Mouse (Mus musculus): ENCODE measurements around the gene Scn8a. TPM values are rescaled to one million over a fixed set of nuclear protein-coding genes. Genes with fewer than 3 reads are reported as not detected.
"Not testable (repeated sequence)": the region's sequence is repeated elsewhere in the genome, so short reads cannot be mapped to it uniquely, and the experiment has no call there.

Gene Scn8a
- total RNA-seq (2015) = not detected in 2 replicates
- under 0.01 TPM in 1 of 2 replicates, not detected in the other for total RNA-seq (2017)

DNA sequence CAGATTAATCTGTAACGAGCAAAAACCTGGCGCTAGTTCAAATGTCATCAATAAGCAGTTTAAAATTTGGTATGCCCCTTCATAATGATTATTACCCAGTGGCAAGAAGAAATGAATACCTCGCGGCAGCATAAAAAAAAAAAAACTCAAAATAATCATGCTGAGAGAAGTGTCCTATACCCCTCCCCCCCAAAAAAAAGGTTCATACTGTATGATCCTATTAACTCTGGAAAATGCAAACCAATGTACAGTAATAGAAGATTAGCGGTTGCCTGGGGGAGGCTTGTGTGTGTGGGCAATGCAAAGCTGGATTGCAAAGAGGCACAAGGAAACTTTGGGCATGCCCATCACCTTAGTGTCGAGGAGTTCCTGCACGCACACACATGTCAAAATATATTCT is at the start of gene Scn8a:
TSS of gene Scn8a (plus strand) at position 301 of the 400 bp plus-strand sequence.
- ATAC-seq (ENCODE audit: poor library complexity, severe bottlenecking) = no peak

DNA sequence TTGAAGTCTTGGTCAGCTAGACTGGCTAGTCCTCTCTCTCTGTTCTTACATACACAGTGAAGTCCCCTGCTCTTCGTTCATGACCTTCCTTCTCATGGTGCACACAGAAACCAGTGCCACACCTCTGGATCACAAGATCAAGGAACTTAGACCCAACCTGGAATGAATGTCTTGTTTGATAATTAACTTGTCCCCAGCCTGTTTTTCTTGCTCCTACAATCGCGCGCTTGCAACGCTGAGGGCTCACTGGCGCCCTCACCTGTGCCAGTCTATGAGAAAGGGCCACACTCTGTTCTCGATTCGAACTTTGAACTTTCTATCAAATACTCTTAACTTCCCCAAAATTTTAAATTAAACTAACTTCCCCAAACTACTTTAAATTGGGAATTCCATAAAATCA is 47.8 kb upstream of the Scn8a start:
- no peak for ATAC-seq (ENCODE audit: poor library complexity, severe bottlenecking)

DNA sequence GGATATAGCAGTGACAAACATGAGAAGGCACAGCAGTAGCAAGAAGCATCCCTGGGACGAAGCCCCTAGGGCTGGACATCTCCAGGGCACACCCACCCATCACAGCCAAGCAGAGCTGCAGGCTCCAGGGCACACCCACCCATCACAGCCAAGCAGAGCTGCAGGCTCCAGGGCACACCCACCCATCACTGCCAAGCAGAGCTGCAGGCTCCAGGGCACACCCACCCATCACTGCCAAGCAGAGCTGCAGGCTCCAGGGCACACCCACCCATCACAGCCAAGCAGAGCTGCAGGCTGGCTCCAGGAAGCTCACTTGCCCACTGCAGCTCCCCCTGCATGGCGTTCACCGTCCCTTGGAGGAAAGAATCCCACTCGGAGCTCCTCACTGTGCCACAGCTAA is 47.3 kb upstream of the Scn8a start:
- ATAC-seq (ENCODE audit: poor library complexity, severe bottlenecking) = not testable (repeated sequence)

DNA sequence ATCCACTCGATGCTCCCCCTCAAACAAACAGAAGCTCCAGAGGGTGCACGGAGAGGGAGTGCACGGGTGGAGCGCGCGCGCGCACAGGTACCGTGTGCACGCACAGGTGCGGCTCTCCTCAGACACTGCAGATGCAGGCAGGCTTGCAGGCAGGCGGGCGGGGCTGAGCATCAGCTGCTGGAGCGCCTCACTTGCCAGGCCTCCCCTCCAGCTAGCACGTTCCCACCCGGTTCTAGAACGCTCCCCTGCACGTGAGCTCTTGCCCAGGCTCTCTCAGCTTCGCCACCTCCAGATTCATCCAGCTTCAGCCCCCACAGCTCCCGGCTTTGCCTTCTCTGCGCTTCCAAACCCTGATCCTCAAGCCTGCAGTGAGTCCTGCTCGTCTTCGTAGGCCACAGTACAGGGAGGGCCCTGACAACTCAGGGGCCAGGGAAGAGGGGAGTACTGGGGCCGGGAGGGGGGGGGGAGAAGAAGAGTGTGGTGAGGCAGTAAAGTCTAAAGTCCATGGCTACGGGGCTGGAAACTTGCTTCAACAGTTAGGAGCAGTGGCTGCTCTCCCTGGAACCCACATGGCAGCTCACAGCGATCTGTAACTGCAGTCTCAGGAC is 44.3 kb upstream of the Scn8a start:
- no peak for ATAC-seq (ENCODE audit: poor library complexity, severe bottlenecking)

DNA sequence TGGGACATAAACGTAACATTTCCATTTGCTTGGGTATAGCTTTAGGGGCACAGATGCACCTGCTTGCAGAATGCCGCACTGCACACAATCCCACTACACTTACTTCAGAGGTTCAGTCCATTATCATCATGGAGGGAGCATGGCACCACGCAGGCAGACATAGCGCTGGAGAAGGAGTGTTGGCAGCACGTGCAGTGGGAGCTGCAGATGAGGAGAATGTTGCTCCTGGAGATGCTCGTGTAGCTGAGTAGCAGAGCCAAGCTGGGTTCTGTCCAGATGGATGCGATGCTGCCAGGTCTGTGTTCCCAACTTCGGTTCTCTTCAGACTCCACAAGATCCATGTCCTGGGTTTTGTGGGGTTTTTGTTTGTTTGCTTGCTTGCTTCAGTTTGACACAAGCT is 43.6 kb upstream of the Scn8a start:
- ATAC-seq (ENCODE audit: poor library complexity, severe bottlenecking) = no peak

DNA sequence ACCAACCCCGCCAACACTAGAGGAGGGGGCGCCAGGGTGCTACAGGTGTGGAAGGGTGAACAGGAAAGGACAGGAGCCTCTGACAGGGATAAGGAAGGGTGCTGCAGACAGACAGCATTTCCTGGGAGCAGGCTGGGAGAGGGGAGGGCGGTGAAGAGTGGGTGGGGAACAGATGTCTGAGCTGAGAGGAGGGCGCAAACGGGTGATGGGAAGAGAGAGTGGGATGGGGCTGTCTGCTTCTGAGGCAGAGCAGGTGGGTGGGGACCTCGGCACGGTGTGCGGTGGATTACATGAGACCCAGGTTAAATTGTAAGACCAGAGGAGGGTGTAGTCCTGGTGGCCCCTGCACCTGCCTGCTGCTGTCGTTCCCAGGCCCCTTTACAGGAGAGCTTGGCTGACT is 39.9 kb upstream of the Scn8a start:
- ATAC-seq (ENCODE audit: poor library complexity, severe bottlenecking) = no peak

DNA sequence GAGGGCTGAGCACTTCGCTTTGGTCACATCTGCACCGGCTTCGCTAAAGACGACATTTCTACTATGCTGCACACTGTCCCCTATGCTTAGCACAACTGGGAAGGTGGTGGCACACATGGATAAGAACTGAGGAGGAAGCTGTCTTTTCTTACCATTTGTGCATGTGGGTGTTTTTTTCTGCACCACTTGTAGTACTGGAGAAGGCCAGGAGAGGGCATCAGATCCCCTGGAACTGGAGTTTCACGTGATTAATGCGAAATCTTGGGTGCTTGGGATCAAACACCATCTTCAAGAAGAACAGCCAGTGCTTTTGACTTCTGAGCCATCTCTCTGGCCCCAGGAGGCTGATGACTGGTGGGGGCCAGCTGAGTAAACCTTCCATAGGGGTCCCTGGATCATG is 39.0 kb upstream of the Scn8a start:
- no peak for ATAC-seq (ENCODE audit: poor library complexity, severe bottlenecking)

DNA sequence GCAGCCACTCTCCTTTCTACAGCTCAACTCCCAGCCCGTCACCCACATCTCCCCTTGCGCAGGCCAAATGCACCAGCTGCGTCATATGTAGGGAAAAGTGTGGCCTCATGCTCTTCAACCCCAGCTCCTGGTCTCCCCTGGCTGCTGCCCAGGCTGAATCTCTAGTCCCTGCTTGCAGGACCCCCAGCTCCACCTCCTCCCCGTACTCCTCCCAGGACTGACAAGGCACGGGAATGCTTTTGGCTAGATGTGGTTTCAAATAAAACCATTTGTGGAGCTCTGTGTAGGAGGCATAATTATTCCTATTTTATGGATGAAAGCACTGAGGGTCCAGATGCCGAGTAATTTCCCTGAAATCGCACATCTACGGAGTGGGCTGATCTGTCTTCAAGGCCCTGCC is 37.5 kb upstream of the Scn8a start:
- ATAC-seq (ENCODE audit: poor library complexity, severe bottlenecking) = no peak

DNA sequence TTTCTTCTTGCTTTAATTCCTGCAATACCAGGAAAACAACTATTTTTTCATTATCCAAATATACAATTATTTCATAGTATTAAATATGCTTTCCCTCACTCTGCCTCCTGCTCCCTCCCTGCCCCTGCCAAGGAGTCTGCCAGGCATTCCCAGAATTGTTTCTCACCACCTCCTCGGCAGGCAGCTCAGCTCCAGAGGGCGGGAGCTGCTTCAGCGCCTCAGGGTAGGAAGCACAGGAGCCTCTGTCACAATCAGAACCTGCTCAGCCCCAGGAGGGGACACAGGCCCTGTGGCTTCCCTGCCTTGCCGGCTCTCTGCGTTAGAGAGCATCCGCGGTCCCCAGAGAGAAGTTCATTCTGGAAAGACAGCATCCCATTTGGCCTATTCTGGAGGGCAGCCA is 36.9 kb upstream of the Scn8a start:
- no peak for ATAC-seq (ENCODE audit: poor library complexity, severe bottlenecking)

DNA sequence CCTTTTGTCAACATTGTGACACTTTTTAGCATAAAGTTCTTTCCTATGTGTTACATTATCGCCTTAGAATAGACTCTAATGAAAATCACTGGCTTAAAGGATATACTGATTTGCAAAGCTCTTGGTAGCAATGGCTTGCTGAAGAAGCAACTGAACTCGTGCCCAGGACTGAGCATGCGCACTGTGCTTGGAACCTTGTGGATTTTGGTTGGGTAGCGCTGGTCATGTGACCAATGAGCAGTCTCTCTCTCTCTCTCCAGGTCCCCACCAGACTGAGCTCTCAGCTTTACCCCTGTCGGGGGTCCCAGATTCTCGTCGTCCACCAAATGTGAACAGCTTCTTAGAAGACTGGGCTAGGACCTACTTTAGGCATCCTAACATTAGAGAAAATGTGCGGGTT is 32.9 kb upstream of the Scn8a start:
- ATAC-seq (ENCODE audit: poor library complexity, severe bottlenecking) = no peak

DNA sequence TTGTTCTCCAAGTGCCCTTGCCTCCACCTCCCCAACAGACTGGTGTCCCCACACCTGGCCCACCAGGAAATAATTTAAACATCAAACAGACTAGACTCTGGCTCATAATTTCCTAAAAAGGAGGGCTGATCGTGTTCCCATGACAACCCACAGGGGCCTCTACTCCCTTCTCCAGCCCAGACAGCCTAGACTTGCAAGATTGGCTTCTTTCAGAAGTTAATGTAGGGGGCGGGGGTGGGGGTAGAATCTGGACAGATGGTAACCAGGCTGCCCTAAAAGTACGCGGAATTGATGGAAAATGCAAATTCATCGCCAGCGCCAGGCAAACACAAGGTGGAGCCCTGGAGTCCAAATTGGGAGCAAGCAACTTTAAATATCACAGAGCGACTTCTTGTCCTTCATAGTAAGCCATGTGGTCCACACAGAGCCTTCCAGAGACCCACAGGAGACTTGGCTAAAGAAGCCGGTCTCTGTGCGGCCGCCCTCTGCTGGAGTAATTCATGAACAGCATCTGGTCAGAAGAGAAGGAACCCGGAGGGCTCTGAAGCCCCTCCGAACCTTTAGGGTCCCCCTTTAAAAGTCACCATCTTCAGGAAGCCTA is 31.0 kb upstream of the Scn8a start:
- no peak for ATAC-seq (ENCODE audit: poor library complexity, severe bottlenecking)

DNA sequence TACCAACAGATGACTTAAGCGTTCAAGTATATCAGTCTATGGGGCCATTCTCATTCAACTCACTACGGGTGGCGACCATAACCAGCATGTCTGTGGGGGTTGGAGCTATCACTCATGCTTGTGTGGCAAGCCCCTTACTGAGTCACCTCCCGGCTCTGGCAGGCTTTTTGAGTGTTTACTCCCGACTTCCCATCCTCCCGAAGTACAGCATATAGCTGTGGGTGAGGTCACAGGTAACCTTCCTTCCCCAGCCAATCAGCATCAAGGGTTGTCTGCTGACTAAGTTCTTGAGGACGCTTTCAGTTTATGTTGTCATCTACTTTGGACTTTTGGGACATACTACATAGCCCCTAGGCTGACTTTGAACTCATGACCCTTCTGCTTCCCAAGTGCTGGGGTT is 25.3 kb upstream of the Scn8a start:
- no peak for ATAC-seq (ENCODE audit: poor library complexity, severe bottlenecking)

DNA sequence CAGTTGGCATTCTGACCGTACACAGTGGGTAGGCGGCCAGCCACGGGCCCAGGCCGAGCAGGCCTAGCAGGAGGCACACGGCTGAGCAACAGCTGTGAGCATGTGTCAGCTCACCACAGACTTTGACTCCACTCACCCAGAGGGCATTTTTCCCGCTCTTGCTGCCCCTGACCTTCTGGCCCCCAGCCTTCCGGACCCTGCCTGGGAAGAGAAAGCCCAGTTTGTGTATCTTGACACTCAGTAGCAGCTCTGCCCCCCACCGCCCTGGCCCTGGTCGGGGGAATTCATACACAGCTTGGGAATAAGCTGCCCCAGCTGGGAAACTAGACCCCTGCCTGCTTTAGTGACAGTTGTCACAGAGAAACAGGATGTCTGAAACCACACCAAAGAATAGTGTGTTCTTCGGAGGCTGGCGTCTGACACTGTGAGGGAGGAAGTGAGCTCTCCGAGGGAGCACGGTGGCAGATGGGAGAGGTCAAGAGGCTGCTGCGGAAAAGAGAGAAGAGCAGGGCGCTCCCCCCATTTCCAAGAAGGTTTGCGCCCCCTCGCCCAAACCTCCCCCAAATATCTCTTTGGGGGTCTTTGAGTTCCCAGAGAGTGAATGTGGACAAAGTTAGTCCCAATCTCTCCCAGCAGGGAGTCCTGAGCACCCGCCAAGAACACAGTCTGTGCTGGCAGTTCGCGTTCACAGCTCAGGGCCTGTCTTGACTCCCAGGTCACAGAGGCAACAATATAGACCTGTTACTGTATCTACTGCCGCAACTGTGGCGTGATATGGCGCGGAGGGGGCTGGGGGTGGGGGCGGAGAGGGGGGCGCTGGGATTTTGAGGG is 24.4 kb upstream of the Scn8a start:
- ATAC-seq (ENCODE audit: poor library complexity, severe bottlenecking) = peak; percentile 52; the same call in 1 of the 2 replicates

DNA sequence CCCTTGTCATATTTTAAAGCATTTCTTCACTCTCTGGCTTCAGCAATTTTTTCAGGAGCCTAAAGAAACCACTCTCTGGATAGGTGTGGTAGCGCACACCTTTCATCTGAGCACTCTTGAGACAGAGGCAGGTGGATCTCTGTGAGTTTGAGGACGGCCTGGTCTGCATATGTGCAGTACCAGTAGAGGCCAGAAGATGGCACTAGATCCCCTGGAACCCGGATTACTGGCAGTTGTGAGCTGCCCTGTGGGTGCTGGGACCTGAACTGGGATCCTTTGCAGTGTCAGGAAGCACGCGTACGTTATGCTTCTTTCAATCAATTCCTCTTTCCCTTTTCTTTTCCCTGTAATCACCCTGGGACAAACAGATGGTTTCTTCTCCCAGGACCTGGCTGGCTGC is 22.5 kb upstream of the Scn8a start:
- no peak for ATAC-seq (ENCODE audit: poor library complexity, severe bottlenecking)

DNA sequence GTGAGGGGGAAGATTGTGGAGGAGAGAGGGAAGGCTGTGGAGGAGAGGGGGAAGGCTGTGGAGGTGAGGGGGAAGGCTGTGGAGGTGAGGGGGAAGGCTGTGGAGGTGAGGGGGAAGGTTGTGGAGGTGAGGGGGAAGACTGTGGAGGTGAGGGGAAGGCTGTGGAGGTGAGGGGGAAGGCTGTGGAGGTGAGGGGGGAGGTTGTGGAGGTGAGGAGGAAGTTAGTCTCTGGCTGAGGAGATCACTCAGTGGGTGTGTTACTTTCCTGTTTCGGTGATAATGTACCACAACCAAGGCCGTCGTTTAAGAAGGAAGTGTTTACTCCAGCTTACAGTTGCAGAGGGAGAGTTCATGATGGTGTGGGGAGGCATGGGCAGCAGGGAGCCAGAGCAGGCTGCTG is 12.1 kb upstream of the Scn8a start:
- no peak for ATAC-seq (ENCODE audit: poor library complexity, severe bottlenecking)

DNA sequence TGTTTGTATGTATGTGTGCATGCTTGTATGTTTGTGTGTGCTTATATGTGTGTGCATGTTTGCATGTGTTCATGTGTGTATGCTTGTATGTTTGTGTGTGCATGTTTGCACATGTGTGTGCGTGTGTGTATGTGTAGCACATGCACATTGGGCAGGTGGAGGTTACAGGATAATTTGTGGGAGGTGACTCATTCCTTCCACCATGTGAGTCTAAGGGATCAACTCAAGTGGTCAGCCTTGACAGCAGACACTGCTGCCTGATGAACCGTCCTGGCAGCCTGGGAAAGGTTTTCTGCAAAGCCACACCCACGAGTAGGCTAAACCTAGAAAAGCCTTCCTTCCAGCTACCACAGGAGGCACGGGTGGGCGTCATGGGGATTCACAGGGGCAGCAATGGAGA is 8.8 kb upstream of the Scn8a start:
- ATAC-seq (ENCODE audit: poor library complexity, severe bottlenecking) = no peak

DNA sequence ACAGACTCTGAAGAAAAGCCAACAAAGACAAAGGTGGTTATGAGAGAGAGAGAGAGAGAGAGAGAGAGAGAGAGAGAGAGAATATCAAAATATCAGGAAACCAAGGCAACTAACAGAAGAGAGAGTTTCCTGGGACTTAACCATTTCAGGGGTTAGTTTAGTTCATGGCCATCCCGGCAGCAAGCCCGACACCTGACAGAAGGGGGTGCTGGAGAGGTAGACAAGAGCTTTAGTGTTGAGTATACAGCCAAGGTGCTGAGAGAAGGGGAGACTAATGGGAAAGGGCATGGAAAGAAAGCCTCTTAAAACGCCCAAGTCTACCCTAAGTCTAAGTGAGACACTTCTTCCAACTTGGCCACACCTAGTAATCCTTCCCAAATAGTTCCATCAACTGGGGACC is 4.1 kb upstream of the Scn8a start:
- ATAC-seq (ENCODE audit: poor library complexity, severe bottlenecking) = no peak

DNA sequence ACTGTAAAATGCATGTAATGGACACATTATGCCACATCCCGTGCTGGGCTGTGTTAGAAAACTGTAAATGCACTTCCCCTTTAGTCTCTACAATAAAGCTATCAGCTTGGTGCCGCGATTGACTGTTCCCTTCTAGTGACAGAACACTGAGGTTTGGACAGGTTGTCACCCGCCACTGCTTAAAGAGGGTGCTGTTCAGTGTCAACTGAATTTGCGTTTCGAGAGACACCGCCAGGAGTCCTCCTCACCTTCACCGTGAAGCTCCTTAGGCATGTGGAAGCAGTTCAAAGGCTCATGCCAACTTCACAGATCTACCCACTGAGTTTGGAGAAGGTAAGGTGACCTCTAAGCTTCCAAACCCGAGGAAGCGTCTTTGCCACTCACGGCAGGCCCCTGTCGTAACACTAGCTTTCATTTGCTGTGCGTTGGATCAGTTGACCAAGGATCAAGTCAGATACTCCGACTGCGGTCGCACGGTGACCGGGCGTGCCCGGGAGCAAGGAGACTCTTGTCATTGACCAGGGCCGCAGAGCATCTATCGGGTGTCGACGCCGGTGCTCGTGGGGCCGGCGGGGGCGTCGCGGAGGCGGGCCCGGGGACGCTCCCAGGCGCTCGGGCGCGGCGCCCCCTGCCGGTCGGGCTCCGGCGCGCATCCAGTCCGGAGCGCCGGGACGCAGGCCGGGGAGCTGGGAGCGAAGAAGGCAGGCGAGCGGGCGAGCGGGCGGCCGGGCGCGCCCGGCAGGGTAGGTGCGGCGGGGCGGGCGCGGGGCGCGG is 530 bp downstream of the Scn8a start:
- ATAC-seq (ENCODE audit: poor library complexity, severe bottlenecking) = no peak; the same call in 1 of the 2 replicates

DNA sequence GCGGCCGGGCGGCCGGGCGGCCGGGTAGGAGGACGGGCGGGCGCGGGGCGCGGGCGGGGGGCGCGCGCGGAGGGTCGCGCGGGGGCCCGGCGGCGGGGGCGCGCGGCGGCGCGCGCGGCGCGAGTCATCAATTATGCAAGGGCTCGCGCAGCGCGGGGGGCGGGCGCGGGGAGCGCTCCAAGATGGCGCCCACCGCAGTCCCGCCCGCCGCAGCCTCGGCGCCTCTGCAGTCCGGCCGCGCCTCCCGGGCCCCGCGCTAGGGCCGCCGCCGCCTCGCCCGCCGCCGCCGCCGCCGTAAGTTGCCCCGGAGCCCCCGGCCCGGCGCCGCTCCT is 1.1 kb downstream of the Scn8a start:
- no peak for ATAC-seq (ENCODE audit: poor library complexity, severe bottlenecking)

DNA sequence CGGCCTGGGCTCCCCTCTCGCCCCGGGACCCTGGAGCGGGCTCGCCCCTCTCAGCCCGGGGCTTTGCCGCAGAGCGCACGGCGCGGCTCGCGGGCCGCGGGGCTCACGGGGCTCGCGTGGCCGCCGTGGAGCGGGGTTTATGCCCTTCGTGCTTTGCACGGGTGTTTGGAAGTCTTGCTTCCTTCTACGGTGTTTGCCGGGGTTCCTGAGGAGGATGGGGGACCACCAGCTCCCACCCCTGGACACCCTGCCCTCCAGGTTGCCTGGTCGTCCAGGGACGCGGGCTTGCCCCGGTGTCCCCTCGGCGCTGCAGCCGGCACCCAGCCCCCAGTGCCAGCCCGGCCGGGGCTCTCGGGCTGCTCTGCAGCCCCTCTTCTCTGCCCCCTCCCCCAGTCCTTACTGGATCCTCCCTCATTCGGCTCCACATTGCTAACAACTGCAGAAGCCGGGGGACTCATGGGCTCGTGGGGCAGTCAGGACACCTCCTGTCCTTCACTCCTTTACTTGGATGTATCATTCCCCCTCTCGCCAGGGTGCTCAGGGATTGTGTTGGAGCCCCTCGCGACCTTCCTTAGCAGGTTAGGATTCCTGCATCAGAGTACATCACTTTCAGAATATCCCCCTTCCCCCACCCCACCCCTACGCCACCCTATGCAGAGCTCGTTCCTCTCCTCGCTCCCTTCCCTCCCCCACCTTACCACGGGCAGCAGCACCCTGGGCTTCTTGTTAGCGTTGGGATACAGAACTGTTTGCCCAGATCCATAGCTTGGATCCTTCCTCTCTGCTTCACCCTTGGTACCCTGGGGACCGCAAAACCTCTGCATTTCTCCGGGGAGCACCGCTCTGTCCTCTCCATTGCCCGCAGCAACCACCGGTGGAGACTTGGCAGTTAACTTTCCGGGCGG is 1.7 kb downstream of the Scn8a start:
- ATAC-seq (ENCODE audit: poor library complexity, severe bottlenecking) = no peak

Measured in megakaryocyte, adult 5-6 weeks (primary cell).